Comparison of ENCODE assay signal across 7 mouse cellular contexts in the genomic region with DNA sequence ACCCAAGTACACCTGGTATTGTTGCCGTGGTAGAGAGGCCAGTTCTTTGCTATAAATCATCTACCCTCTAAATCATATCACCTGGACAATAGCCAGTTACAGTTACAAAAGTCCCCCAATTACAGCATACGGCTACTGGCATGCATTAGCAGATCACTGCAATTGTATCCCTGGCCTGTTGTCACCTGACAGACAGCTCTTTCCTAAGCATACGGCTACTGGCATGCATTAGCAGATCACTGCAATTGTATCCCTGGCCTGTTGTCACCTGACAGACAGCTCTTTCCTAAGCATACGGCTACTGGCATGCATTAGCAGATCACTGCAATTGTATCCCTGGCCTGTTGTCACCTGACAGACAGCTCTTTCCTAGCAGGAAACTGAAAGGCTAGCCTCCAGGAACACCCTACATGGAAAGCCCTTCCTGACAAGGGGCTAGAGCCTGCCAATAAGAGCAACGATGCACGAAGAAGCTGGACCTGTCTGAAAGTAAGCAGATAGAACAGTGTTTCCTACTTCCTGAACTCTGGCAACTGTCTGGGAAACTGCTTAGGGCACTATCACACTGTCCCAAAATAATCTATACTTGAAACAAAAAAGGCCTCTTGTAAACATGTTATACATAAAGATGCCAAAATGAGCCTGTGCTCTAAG. TPM values are rescaled to one million over a fixed set of nuclear protein-coding genes. Genes with fewer than 3 reads are reported as not detected.
DNase-seq lines count a peak whose midpoint lies in the region; ATAC-seq and TF ChIP-seq lines count a peak whose summit lies in the region.
"Not testable (repeated sequence)": the region's sequence is repeated elsewhere in the genome, so short reads cannot be mapped to it uniquely, and the experiment has no call there.

No protein-coding gene starts in this region.

- ATAC-seq in forebrain, embryonic 12.5 days (ENCODE audit: low FRiP score), result peak; percentile 30; the same call in 1 of the 2 replicates
- ATAC-seq in heart, postnatal 0 days (ENCODE audit: insufficient read depth, low read depth), result peak; percentile 58
- ATAC-seq in intestine, embryonic 16.5 days, result peak; percentile 40; the same call in 1 of the 2 replicates
- ATAC-seq in kidney, embryonic 15.5 days (replicated peaks; ENCODE audit: low FRiP score), result 0 out of 2 replicates have a peak, but pooled peaks have one; percentile 44
- peak; percentile 60; the same call in 1 of the 2 replicates for ATAC-seq in lung, embryonic 14.5 days (ENCODE audit: insufficient read depth)
- ATAC-seq in midbrain, embryonic 16.5 days, result 0 out of 2 replicates have a peak, but pooled peaks have one; percentile 52

- not testable (repeated sequence) for TF ChIP-seq EP300 in heart, postnatal 0 days (IDR thresholded peaks at IDR 0.05; ENCODE audit: low read depth)

- peak; percentile 37 to 56 for DNase-seq in heart, adult 18-20 months
- DNase-seq in heart, postnatal 0 days (ENCODE audit: low spot score), result peak; percentile 11
- DNase-seq in lung, embryonic 14.5 days, result not testable (repeated sequence)

- peaks cover 38% of the 10 kb centered on the region for H3K36me3 ChIP-seq in forebrain, embryonic 12.5 days (replicated peaks)
- H3K36me3 ChIP-seq in heart, postnatal 0 days (replicated peaks; ENCODE audit: control insufficient read depth, insufficient read depth, low read length), result peaks cover 36% of the 10 kb centered on the region
- not testable (repeated sequence) for H3K36me3 ChIP-seq in intestine, embryonic 16.5 days (ENCODE audit: control insufficient read depth, insufficient read depth, low read length)
- H3K36me3 ChIP-seq in kidney, embryonic 15.5 days, result peaks cover 41% of the 10 kb centered on the region
- peaks cover 46% of the 10 kb centered on the region for H3K36me3 ChIP-seq in lung, embryonic 14.5 days (ENCODE audit: insufficient read depth)
- H3K36me3 ChIP-seq in midbrain, embryonic 16.5 days (ENCODE audit: control insufficient read depth, insufficient read depth, low read length), result peaks cover 19% of the 10 kb centered on the region

- not testable (repeated sequence) for H3K9me3 ChIP-seq in forebrain, embryonic 12.5 days; heart, postnatal 0 days (replicated peaks; ENCODE audit: control insufficient read depth, low read length); intestine, embryonic 16.5 days (ENCODE audit: control insufficient read depth, low read length); kidney, embryonic 15.5 days (replicated peaks); lung, embryonic 14.5 days (ENCODE audit: low read depth, low read length); midbrain, embryonic 16.5 days (replicated peaks; ENCODE audit: control insufficient read depth, low read length, poor library complexity, severe bottlenecking)

- WGBS in forebrain, embryonic 12.5 days, result 64% methylated on average over 6 of the region's 6 CpGs
- WGBS in heart, postnatal 0 days, result 11% methylated on average over 6 of the region's 6 CpGs
- 57% methylated on average over 6 of the region's 6 CpGs for WGBS in intestine, embryonic 16.5 days
- WGBS in kidney, embryonic 15.5 days, result 34% methylated on average over 6 of the region's 6 CpGs
- 59% methylated on average over 6 of the region's 6 CpGs for WGBS in lung, embryonic 14.5 days
- WGBS in midbrain, embryonic 16.5 days, result 60% methylated on average over 6 of the region's 6 CpGs

- TF ChIP-seq CTCF in heart, postnatal 0 days (IDR thresholded peaks at IDR 0.05; ENCODE audit: low read depth); lung, embryonic 14.5 days (IDR thresholded peaks at IDR 0.05; ENCODE audit: low read depth): not testable (repeated sequence)

- H3K4me3 ChIP-seq in forebrain, embryonic 12.5 days (replicated peaks); heart, postnatal 0 days (ENCODE audit: low read depth, low read length); intestine, embryonic 16.5 days (ENCODE audit: low read length); kidney, embryonic 15.5 days (replicated peaks); lung, embryonic 14.5 days (ENCODE audit: low read depth, low read length); midbrain, embryonic 16.5 days (ENCODE audit: low read depth, low read length): not testable (repeated sequence)

- H3K27ac ChIP-seq in forebrain, embryonic 12.5 days; intestine, embryonic 16.5 days (ENCODE audit: low read length); kidney, embryonic 15.5 days; lung, embryonic 14.5 days (ENCODE audit: low read depth); midbrain, embryonic 16.5 days (ENCODE audit: low read length): not testable (repeated sequence)
- H3K27ac ChIP-seq in heart, postnatal 0 days (ENCODE audit: low read depth), result peak overlapping the region; percentile 46; the same call in 1 of the 2 replicates

- not testable (repeated sequence) for H3K4me1 ChIP-seq in forebrain, embryonic 12.5 days; heart, postnatal 0 days (ENCODE audit: control insufficient read depth, insufficient read depth); intestine, embryonic 16.5 days (ENCODE audit: control insufficient read depth, insufficient read depth, low read length); lung, embryonic 14.5 days (ENCODE audit: insufficient read depth); midbrain, embryonic 16.5 days (ENCODE audit: control insufficient read depth, insufficient read depth, low read length)
- peaks cover 15% of the 10 kb centered on the region; the same call in 1 of the 2 replicates for H3K4me1 ChIP-seq in kidney, embryonic 15.5 days

- H3K4me2 ChIP-seq in forebrain, embryonic 12.5 days; heart, postnatal 0 days (ENCODE audit: low read depth, low read length); intestine, embryonic 16.5 days (ENCODE audit: low read depth, low read length); kidney, embryonic 15.5 days; lung, embryonic 14.5 days; midbrain, embryonic 16.5 days (ENCODE audit: low read length): not testable (repeated sequence)

- not testable (repeated sequence) for H3K27me3 ChIP-seq in forebrain, embryonic 12.5 days; heart, postnatal 0 days (ENCODE audit: control insufficient read depth, insufficient read depth, low read length); intestine, embryonic 16.5 days (replicated peaks; ENCODE audit: control insufficient read depth, insufficient read depth, low read length); kidney, embryonic 15.5 days; lung, embryonic 14.5 days (ENCODE audit: insufficient read depth, low read length); midbrain, embryonic 16.5 days (ENCODE audit: control insufficient read depth, insufficient read depth, low read depth, low read length)

- not testable (repeated sequence) for H3K9ac ChIP-seq in forebrain, embryonic 12.5 days; heart, postnatal 0 days (replicated peaks; ENCODE audit: low read depth, low read length); intestine, embryonic 16.5 days (ENCODE audit: low read depth, low read length); kidney, embryonic 15.5 days; lung, embryonic 14.5 days; midbrain, embryonic 16.5 days (ENCODE audit: low read depth, low read length)

RNA-seq across cellular contexts. Expression of gene Prpf18, which starts 37.5 kb away (rescaled TPM):
- 56.0 and 61.5 TPM in 2 replicates for polyA plus RNA-seq in forebrain, embryonic 12.5 days (2016; fragmentation: Nextera tagmentation; extraction: Ambion mirVana)
- total RNA-seq in heart, adult 18-20 months (2021), result 10 to 100 TPM; 34.2 to 35.5 TPM
- total RNA-seq in heart, postnatal 0 days (2014; rRNA removed; ENCODE audit: low replicate concordance), result 23.8 and 24.3 TPM in 2 replicates
- 24.5 and 24.6 TPM in 2 replicates for polyA plus RNA-seq in heart, postnatal 0 days (2015; fragmentation: Nextera tagmentation; extraction: Ambion mirVana)
- 25.2 and 26.4 TPM in 2 replicates for polyA plus RNA-seq in intestine, embryonic 16.5 days (2015; fragmentation: Nextera tagmentation; extraction: Ambion mirVana)
- polyA plus RNA-seq in kidney, embryonic 15.5 days (2015; fragmentation: Nextera tagmentation; extraction: Ambion mirVana), result 37.8 and 38.2 TPM in 2 replicates
- polyA plus RNA-seq in lung, embryonic 14.5 days (2014; fragmentation: Nextera tagmentation; extraction: Ambion mirVana), result 35.5 and 36.8 TPM in 2 replicates
- 45.2 and 49.0 TPM in 2 replicates for polyA plus RNA-seq in midbrain, embryonic 16.5 days (2015; fragmentation: Nextera tagmentation; extraction: Ambion mirVana)
